Mouse (Mus musculus): ENCODE measurements around the gene H2al1k.
"Not testable (repeated sequence)": the region's sequence is repeated elsewhere in the genome, so short reads cannot be mapped to it uniquely, and the experiment has no call there.

- TF ChIP-seq CTCF (IDR thresholded peaks at IDR 0.05; ENCODE audit: extremely low read depth, insufficient read depth, insufficient read length, insufficient replicate concordance); POLR2A (IDR thresholded peaks at IDR 0.05; ENCODE audit: low read depth, low read length): not testable (repeated sequence)
Observed at GRCm38 (mm10) chrX:9332366-9332962, 18.0 kb upstream of the H2al1k start.
